Mouse (Mus musculus): Measurements from ENCODE around the gene Btrc. TPM values are rescaled to one million over a fixed set of nuclear protein-coding genes. Genes with fewer than 3 reads are reported as not detected.

Gene Btrc
- total RNA-seq, 2 experiments from 2014 or later = 24.6 to 25.1 TPM

DNA sequence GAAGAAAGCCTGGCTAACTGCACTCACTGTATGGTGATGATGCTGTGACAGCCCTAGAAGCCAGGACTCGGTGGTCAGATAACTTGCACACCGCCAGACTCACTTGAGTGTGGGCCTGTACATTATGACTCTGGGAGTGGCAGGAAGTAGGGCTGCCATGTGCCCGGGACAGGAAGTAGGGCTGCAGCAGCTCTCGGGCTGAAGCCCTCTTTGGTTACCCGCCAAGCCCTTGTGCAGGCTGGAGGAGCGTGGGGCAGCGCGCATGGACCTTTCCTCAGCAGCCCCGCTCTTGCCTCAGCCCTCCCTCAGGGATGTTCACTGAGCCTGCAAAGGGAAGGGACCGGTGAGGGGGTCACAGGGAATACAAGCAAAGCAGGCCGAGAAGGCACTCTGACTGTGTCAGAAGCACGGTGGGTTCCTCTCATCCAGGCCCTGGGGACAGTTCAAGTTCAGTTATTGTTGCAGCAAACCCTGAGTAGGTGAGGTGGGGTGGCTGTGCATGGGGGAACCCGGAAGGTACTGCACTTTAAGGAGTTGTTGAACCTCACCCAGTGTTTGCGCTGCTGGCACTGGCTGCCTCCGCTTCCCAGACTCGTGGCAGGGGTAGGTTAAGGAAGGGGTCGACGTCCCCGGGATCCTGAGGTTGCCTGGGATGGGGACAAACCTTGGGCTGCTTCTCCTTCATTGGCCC, 211.6 kb downstream of the Btrc start:
- no peak for DNase-seq

- DNase-seq = no peak
Measured at GRCm38 (mm10) chr19:45575632-45576001, 212.1 kb downstream of the Btrc start.

DNA sequence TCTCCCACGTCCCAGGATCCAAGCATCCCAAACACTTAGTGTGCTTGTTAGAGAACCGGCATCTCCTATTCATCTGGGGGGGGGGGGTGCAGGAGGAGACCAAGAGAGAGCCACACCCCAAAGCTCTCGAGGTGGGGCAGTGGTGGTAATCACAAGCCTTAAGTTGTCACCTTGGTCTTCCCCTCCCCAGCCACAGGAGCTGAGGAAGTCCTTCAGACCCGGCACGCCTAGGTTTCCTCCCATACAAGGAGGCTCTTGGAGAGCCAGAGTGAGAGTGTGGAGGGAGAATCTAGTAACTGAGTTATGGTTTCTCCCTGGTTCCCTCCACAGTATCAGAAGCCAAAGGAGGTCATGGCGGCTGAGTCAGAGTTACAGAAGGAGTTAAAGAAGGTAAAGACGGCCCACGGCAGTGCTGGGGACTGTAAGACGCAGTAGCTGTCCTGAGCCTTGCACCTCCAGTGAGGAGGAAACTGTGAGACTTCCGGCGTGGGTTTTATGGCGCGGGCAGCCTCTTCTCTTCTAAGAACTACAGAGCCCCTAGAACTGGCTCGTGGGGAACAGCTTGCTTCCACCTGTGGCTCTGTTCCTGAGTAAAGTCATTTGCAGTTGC, 213.7 kb downstream of the Btrc start:
- DNase-seq = no peak

- peak; percentile 37 for DNase-seq
Measured at GRCm38 (mm10) chr19:45578976-45579375, 215.4 kb downstream of the Btrc start.

DNA sequence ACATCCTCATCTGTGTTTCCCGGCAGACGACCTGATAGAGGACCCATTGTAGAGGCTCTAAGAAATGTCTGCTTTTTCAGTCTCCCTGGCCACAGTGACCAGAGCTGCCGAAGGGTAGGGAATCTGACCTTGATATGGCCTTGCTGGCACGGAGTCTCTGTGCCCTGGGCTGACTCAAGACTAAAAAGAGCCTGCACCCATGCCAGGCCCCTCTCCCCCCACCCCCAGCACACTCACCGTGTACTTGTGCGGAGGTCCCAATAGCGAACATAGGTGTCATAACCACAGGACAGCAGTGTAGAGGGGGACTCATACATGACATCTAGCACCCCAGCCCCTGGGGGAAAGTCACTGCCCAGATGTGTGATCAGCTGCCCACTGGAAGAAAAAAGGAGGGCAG, 215.9 kb downstream of the Btrc start:
- DNase-seq = peak; percentile 28

Other genes with a start within 250 kb of the Btrc start
- 1 to 10 TPM in 1 of 2 experiments, under 1 TPM in 1; 0.88 to 1.4 TPM for gene Tlx1, start 213.1 kb upstream of the Btrc start, total RNA-seq (2021)
- gene Lbx1, start 127.9 kb upstream of the Btrc start, total RNA-seq (2021) = not detected
- 1 to 10 TPM; 8.1 to 8.5 TPM for gene Poll, start 196.8 kb downstream of the Btrc start, total RNA-seq (2021)
- 10 to 100 TPM; 17.2 to 22.8 TPM for gene Gm17018, start 196.9 kb downstream of the Btrc start, total RNA-seq (2021)